Mouse (Mus musculus): ENCODE measurements at regions not wholly inside any gene's neighbourhood (a gene's known extent, or its start where the extent isn't known, plus 50 kb on each side); places are given as distances from the start of the nearest gene placed in this dataset.
"Not testable (repeated sequence)": the region's sequence is repeated elsewhere in the genome, so short reads cannot be mapped to it uniquely, and the experiment has no call there.

- not testable (repeated sequence) for H3K4me3 ChIP-seq (ENCODE audit: insufficient read depth, low read depth, low read length); H3K79me2 ChIP-seq (ENCODE audit: control insufficient read depth, insufficient read depth, low read length); H3K9ac ChIP-seq (ENCODE audit: low read depth, low read length); DNase-seq (ENCODE audit: extremely low read depth, low read depth, low spot score); H3K27me3 ChIP-seq (ENCODE audit: control insufficient read depth, insufficient read depth, low read length); H3K27ac ChIP-seq (replicated peaks; ENCODE audit: insufficient read depth, low read depth, low read length); H3K4me1 ChIP-seq (ENCODE audit: control insufficient read depth, insufficient read depth, low read length); H3K36me3 ChIP-seq (ENCODE audit: control insufficient read depth, insufficient read depth, low read length)
- WGBS = 68% methylated on average over 4 of the region's 4 CpGs
Measured at GRCm38 (mm10) chr12:93754505-93754904, 1905.5 kb upstream of the Sel1l start.

GRCm38 (mm10) chr12:93748300-93748847 lies 1899.4 kb upstream of the Sel1l start:
- H3K36me3 ChIP-seq (ENCODE audit: control insufficient read depth, insufficient read depth, low read length) = no peaks in the 10 kb centered on the region
- no peak overlapping the region for H3K27ac ChIP-seq (replicated peaks; ENCODE audit: insufficient read depth, low read depth, low read length)
- H3K9ac ChIP-seq (ENCODE audit: low read depth, low read length) = no peak overlapping the region
- no peaks in the 10 kb centered on the region for H3K27me3 ChIP-seq (ENCODE audit: control insufficient read depth, insufficient read depth, low read length)
- DNase-seq (ENCODE audit: extremely low read depth, low read depth, low spot score) = no peak
- H3K79me2 ChIP-seq (ENCODE audit: control insufficient read depth, insufficient read depth, low read length) = no peaks in the 10 kb centered on the region
- no peaks in the 10 kb centered on the region for H3K4me1 ChIP-seq (ENCODE audit: control insufficient read depth, insufficient read depth, low read length)
- no peak for TF ChIP-seq CTCF (IDR thresholded peaks at IDR 0.05; ENCODE audit: low read depth, low read length)
- no peak for TF ChIP-seq POLR2A (IDR thresholded peaks at IDR 0.05; ENCODE audit: extremely low read depth, insufficient read depth, low read length)
- WGBS = 89% methylated on average over 4 of the region's 4 CpGs
- H3K4me3 ChIP-seq (ENCODE audit: insufficient read depth, low read depth, low read length) = no peak overlapping the region

- WGBS = 88% methylated on average over 2 of the region's 2 CpGs
- H3K9ac ChIP-seq (ENCODE audit: low read depth, low read length) = no peak overlapping the region
- no peak for DNase-seq (ENCODE audit: extremely low read depth, low read depth, low spot score)
Measured at GRCm38 (mm10) chr12:93718704-93719497, 1869.9 kb upstream of the Sel1l start.

GRCm38 (mm10) chr12:93705956-93706355 lies 1857.0 kb upstream of the Sel1l start:
- Histone ChIP-seq H3K27ac (replicated peaks; ENCODE audit: insufficient read depth, low read depth, low read length) (no peak overlapping the region), H3K79me2 (ENCODE audit: control insufficient read depth, insufficient read depth, low read length) (no peaks in the 10 kb centered on the region), H3K27me3 (ENCODE audit: control insufficient read depth, insufficient read depth, low read length) (no peaks in the 10 kb centered on the region), H3K36me3 (ENCODE audit: control insufficient read depth, insufficient read depth, low read length) (no peaks in the 10 kb centered on the region), H3K4me1 (ENCODE audit: control insufficient read depth, insufficient read depth, low read length) (no peaks in the 10 kb centered on the region), H3K9ac (ENCODE audit: low read depth, low read length) (no peak overlapping the region), H3K4me3 (ENCODE audit: insufficient read depth, low read depth, low read length) (no peak overlapping the region)
- TF ChIP-seq POLR2A (IDR thresholded peaks at IDR 0.05; ENCODE audit: extremely low read depth, insufficient read depth, low read length) (no peak), CTCF (IDR thresholded peaks at IDR 0.05; ENCODE audit: low read depth, low read length) (no peak)
- peak; percentile 4 for DNase-seq (ENCODE audit: extremely low read depth, low read depth, low spot score)
- 36% methylated on average over 1 of the region's 1 CpGs for WGBS

More at GRCm38 (mm10) chr12:93718704-93719497, 1869.9 kb upstream of the Sel1l start:
- Histone ChIP-seq H3K36me3 (ENCODE audit: control insufficient read depth, insufficient read depth, low read length) (no peaks in the 10 kb centered on the region), H3K27ac (replicated peaks; ENCODE audit: insufficient read depth, low read depth, low read length) (no peak overlapping the region), H3K4me1 (ENCODE audit: control insufficient read depth, insufficient read depth, low read length) (no peaks in the 10 kb centered on the region), H3K79me2 (ENCODE audit: control insufficient read depth, insufficient read depth, low read length) (no peaks in the 10 kb centered on the region), H3K4me3 (ENCODE audit: insufficient read depth, low read depth, low read length) (no peak overlapping the region), H3K27me3 (ENCODE audit: control insufficient read depth, insufficient read depth, low read length) (no peaks in the 10 kb centered on the region)
- TF ChIP-seq POLR2A (IDR thresholded peaks at IDR 0.05; ENCODE audit: extremely low read depth, insufficient read depth, low read length) (no peak), CTCF (IDR thresholded peaks at IDR 0.05; ENCODE audit: low read depth, low read length) (no peak)

- H3K9ac ChIP-seq (ENCODE audit: low read depth, low read length) = no peak overlapping the region
- no peaks in the 10 kb centered on the region for H3K27me3 ChIP-seq (ENCODE audit: control insufficient read depth, insufficient read depth, low read length)
- H3K27ac ChIP-seq (replicated peaks; ENCODE audit: insufficient read depth, low read depth, low read length) = no peak overlapping the region
- TF ChIP-seq POLR2A (IDR thresholded peaks at IDR 0.05; ENCODE audit: extremely low read depth, insufficient read depth, low read length) (no peak), CTCF (IDR thresholded peaks at IDR 0.05; ENCODE audit: low read depth, low read length) (no peak)
- H3K4me3 ChIP-seq (ENCODE audit: insufficient read depth, low read depth, low read length) = no peak overlapping the region
- no peaks in the 10 kb centered on the region for H3K79me2 ChIP-seq (ENCODE audit: control insufficient read depth, insufficient read depth, low read length)
- DNase-seq (ENCODE audit: extremely low read depth, low read depth, low spot score) = no peak
- 61% methylated on average over 2 of the region's 2 CpGs for WGBS
- no peaks in the 10 kb centered on the region for H3K4me1 ChIP-seq (ENCODE audit: control insufficient read depth, insufficient read depth, low read length)
- no peaks in the 10 kb centered on the region for H3K36me3 ChIP-seq (ENCODE audit: control insufficient read depth, insufficient read depth, low read length)
Measured at GRCm38 (mm10) chr12:93687196-93687595, 1838.2 kb upstream of the Sel1l start.

GRCm38 (mm10) chr12:93684385-93684784 lies 1835.4 kb upstream of the Sel1l start:
- Histone ChIP-seq H3K36me3 (ENCODE audit: control insufficient read depth, insufficient read depth, low read length) (no peaks in the 10 kb centered on the region), H3K9ac (ENCODE audit: low read depth, low read length) (no peak overlapping the region), H3K4me1 (ENCODE audit: control insufficient read depth, insufficient read depth, low read length) (no peaks in the 10 kb centered on the region), H3K27ac (replicated peaks; ENCODE audit: insufficient read depth, low read depth, low read length) (no peak overlapping the region), H3K27me3 (ENCODE audit: control insufficient read depth, insufficient read depth, low read length) (no peaks in the 10 kb centered on the region), H3K4me3 (ENCODE audit: insufficient read depth, low read depth, low read length) (no peak overlapping the region), H3K79me2 (ENCODE audit: control insufficient read depth, insufficient read depth, low read length) (no peaks in the 10 kb centered on the region)
- WGBS = 76% methylated on average over 1 of the region's 1 CpGs
- no peak for DNase-seq (ENCODE audit: extremely low read depth, low read depth, low spot score)
- TF ChIP-seq CTCF (IDR thresholded peaks at IDR 0.05; ENCODE audit: low read depth, low read length) = no peak
- TF ChIP-seq POLR2A (IDR thresholded peaks at IDR 0.05; ENCODE audit: extremely low read depth, insufficient read depth, low read length) = no peak
